10 mouse cellular contexts compared by ENCODE assay signal in genomic region chr4:134548169-134548938, GRCm38 (mm10). TPM values are rescaled to one million over a fixed set of nuclear protein-coding genes. Genes with fewer than 3 reads are reported as not detected.
DNase-seq lines count a peak whose midpoint lies in the region; ATAC-seq and TF ChIP-seq lines count a peak whose summit lies in the region.
"Had no signal": no experiment of that assay in that cellular context is flagged by ENCODE, and none has a peak within 500 bp of the region (broad histone marks: within the 10 kb centered on the region; RNA-seq: fewer than 3 reads in every experiment).

No protein-coding gene starts in this region.

- H3K36me3 ChIP-seq in hindbrain, postnatal 0 days (ENCODE audit: insufficient read depth, low read length), result peaks cover 16% of the 10 kb centered on the region
- H3K36me3 ChIP-seq in hindbrain, embryonic 14.5 days (replicated peaks; ENCODE audit: control insufficient read depth, insufficient read depth), result peaks cover 56% of the 10 kb centered on the region

- no peak overlapping the region for H3K4me2 ChIP-seq in hindbrain, postnatal 0 days (ENCODE audit: low read depth, low read length)
- H3K4me2 ChIP-seq in hindbrain, embryonic 14.5 days (replicated peaks), result no peak overlapping the region
- H3K4me2 ChIP-seq: embryonic facial prominence, embryonic 12.5 days; neural tube, embryonic 15.5 days had no signal

- no peak for ATAC-seq in hindbrain, postnatal 0 days
- ATAC-seq in hindbrain, embryonic 14.5 days (ENCODE audit: low FRiP score), result no peak

- peak; percentile 40 for DNase-seq in hindbrain, postnatal 0 days (ENCODE audit: low spot score)
- no peak for DNase-seq in hindbrain, embryonic 14.5 days (ENCODE audit: low spot score)
- DNase-seq in heart, postnatal 4 days, result peak; percentile 58
- DNase-seq in monocyte, adult 2 months (ENCODE audit: low read depth in 1 of 2, low spot score in 2 of 2), result peak; percentile 43 to 56
- DNase-seq in adrenal gland, adult 2 months, result no peak
- DNase-seq in spleen, postnatal 36 days (ENCODE audit: low spot score in 2 of 2), result no peak
- DNase-seq in left cerebral cortex, adult 11 months (ENCODE audit: low spot score), result no peak

- H3K4me3 ChIP-seq in hindbrain, postnatal 0 days (ENCODE audit: low read length), result no peak overlapping the region
- H3K4me3 ChIP-seq in hindbrain, embryonic 14.5 days (replicated peaks; ENCODE audit: low read length), result no peak overlapping the region
- no peak overlapping the region for H3K4me3 ChIP-seq in brown adipose tissue, adult 24 weeks (ENCODE audit: insufficient read depth, low read depth, low read length)
- H3K4me3 ChIP-seq: embryonic facial prominence, embryonic 12.5 days; neural tube, embryonic 15.5 days had no signal

- WGBS in hindbrain, postnatal 0 days, result 63% methylated on average over 18 of the region's 18 CpGs
- 71% methylated on average over 18 of the region's 18 CpGs for WGBS in hindbrain, embryonic 14.5 days

- no peak overlapping the region for H3K9ac ChIP-seq in hindbrain, postnatal 0 days (replicated peaks; ENCODE audit: low read length)
- no peak overlapping the region for H3K9ac ChIP-seq in hindbrain, embryonic 14.5 days
- H3K9ac ChIP-seq: embryonic facial prominence, embryonic 12.5 days; neural tube, embryonic 15.5 days had no signal

- H3K4me1 ChIP-seq in hindbrain, postnatal 0 days (ENCODE audit: insufficient read depth, low read length), result no peaks in the 10 kb centered on the region
- H3K4me1 ChIP-seq in hindbrain, embryonic 14.5 days (replicated peaks; ENCODE audit: control insufficient read depth, insufficient read depth, low read length), result peaks cover 15% of the 10 kb centered on the region; the same call in 1 of the 2 replicates
- H3K4me1 ChIP-seq in brown adipose tissue, adult 24 weeks (ENCODE audit: control insufficient read depth, insufficient read depth, insufficient read length, low read length), result peaks cover 6% of the 10 kb centered on the region

- no peak overlapping the region for H3K27ac ChIP-seq in hindbrain, postnatal 0 days
- H3K27ac ChIP-seq in hindbrain, embryonic 14.5 days, result no peak overlapping the region
- H3K27ac ChIP-seq in brown adipose tissue, adult 24 weeks (replicated peaks; ENCODE audit: low read depth, low read length), result peak overlapping the region; percentile 32
- H3K27ac ChIP-seq: embryonic facial prominence, embryonic 12.5 days; neural tube, embryonic 15.5 days had no signal

- peak; percentile 43 for TF ChIP-seq CTCF in hindbrain, postnatal 0 days (IDR thresholded peaks at IDR 0.05; ENCODE audit: low read depth)

- no peaks in the 10 kb centered on the region for H3K9me3 ChIP-seq in hindbrain, postnatal 0 days (ENCODE audit: low read length)
- H3K9me3 ChIP-seq in hindbrain, embryonic 14.5 days (ENCODE audit: control insufficient read depth, low read length), result 0 out of 2 replicates have a peak, but pooled peaks cover 5% of the 10 kb centered on the region
- H3K9me3 ChIP-seq: neural tube, embryonic 15.5 days had no signal

- H3K27me3 ChIP-seq in hindbrain, postnatal 0 days (ENCODE audit: insufficient read depth, low read length), result no peaks in the 10 kb centered on the region
- no peaks in the 10 kb centered on the region for H3K27me3 ChIP-seq in hindbrain, embryonic 14.5 days (ENCODE audit: control insufficient read depth, insufficient read depth, low read length)
- H3K27me3 ChIP-seq: embryonic facial prominence, embryonic 12.5 days; neural tube, embryonic 15.5 days had no signal

RNA-seq across cellular contexts. Expression of gene Selenon, which starts 3.6 kb away (rescaled TPM):
- total RNA-seq in hindbrain, postnatal 0 days (2014; rRNA removed), result 30.4 and 32.7 TPM in 2 replicates
- 10.0 and 11.3 TPM in 2 replicates for polyA plus RNA-seq in hindbrain, postnatal 0 days (2015; fragmentation: Nextera tagmentation; extraction: Ambion mirVana)
- 10.9 and 12.8 TPM in 2 replicates for polyA plus RNA-seq in hindbrain, embryonic 14.5 days (2014; fragmentation: Nextera tagmentation; extraction: Ambion mirVana)
- 3.6 and 4.5 TPM in 2 replicates for polyA plus RNA-seq in brown adipose tissue, adult 24 weeks (2012; ENCODE audit: insufficient read depth, insufficient read length, missing spikeins)
- total RNA-seq in heart, postnatal 4 days (2021), result 10 to 100 TPM; 46.4 to 49.9 TPM
- total RNA-seq in adrenal gland, adult 2 months (2021), result 10 to 100 TPM; 21.9 to 42.5 TPM
- 34.5 and 35.1 TPM in 2 replicates for polyA plus RNA-seq in adrenal gland, adult 2 months (2012; rRNA removed)

RNA-seq across cellular contexts. Expression of gene Mtfr1l, which starts 13.2 kb away (rescaled TPM):
- total RNA-seq in hindbrain, postnatal 0 days (2014; rRNA removed), result 133 and 146 TPM in 2 replicates
- polyA plus RNA-seq in hindbrain, postnatal 0 days (2015; fragmentation: Nextera tagmentation; extraction: Ambion mirVana), result 177 and 182 TPM in 2 replicates
- 184 and 202 TPM in 2 replicates for polyA plus RNA-seq in hindbrain, embryonic 14.5 days (2014; fragmentation: Nextera tagmentation; extraction: Ambion mirVana)
- polyA plus RNA-seq in brown adipose tissue, adult 24 weeks (2012; ENCODE audit: insufficient read depth, insufficient read length, missing spikeins), result 89.6 and 106 TPM in 2 replicates
- 100 to 1,000 TPM; 145 to 150 TPM for total RNA-seq in heart, postnatal 4 days (2021)
- total RNA-seq in adrenal gland, adult 2 months (2021), result 100 to 1,000 TPM; 124 to 147 TPM
- 98.8 and 102 TPM in 2 replicates for polyA plus RNA-seq in adrenal gland, adult 2 months (2012; rRNA removed)

RNA-seq across cellular contexts. Expression of gene Aunip, which starts 37.6 kb away (rescaled TPM):
- total RNA-seq in hindbrain, postnatal 0 days (2014; rRNA removed), result 2.2 and 2.7 TPM in 2 replicates
- polyA plus RNA-seq in hindbrain, postnatal 0 days (2015; fragmentation: Nextera tagmentation; extraction: Ambion mirVana), result 2.2 and 2.6 TPM in 2 replicates
- polyA plus RNA-seq in hindbrain, embryonic 14.5 days (2014; fragmentation: Nextera tagmentation; extraction: Ambion mirVana), result 0.40 and 0.91 TPM in 2 replicates
- polyA plus RNA-seq in brown adipose tissue, adult 24 weeks (2012; ENCODE audit: insufficient read depth, insufficient read length, missing spikeins), result not detected in 2 replicates
- 1 to 10 TPM; 2.9 to 3.6 TPM for total RNA-seq in heart, postnatal 4 days (2021)
- 1 to 10 TPM in 1 of 2 experiments, under 1 TPM in 1; 0.29 to 1.5 TPM for total RNA-seq in adrenal gland, adult 2 months (2021)
- 0.10 and 0.16 TPM in 2 replicates for polyA plus RNA-seq in adrenal gland, adult 2 months (2012; rRNA removed)

RNA-seq across cellular contexts. Expression of gene Paqr7, which starts 51.9 kb away (rescaled TPM):
- 121 and 142 TPM in 2 replicates for total RNA-seq in hindbrain, postnatal 0 days (2014; rRNA removed)
- polyA plus RNA-seq in hindbrain, postnatal 0 days (2015; fragmentation: Nextera tagmentation; extraction: Ambion mirVana), result 41.1 and 43.5 TPM in 2 replicates
- polyA plus RNA-seq in hindbrain, embryonic 14.5 days (2014; fragmentation: Nextera tagmentation; extraction: Ambion mirVana), result 11.5 and 12.4 TPM in 2 replicates
- 5.9 and 7.6 TPM in 2 replicates for polyA plus RNA-seq in brown adipose tissue, adult 24 weeks (2012; ENCODE audit: insufficient read depth, insufficient read length, missing spikeins)
- total RNA-seq in heart, postnatal 4 days (2021), result 1 to 10 TPM; 8.2 to 9.0 TPM
- total RNA-seq in adrenal gland, adult 2 months (2021), result 10 to 100 TPM; 30.3 to 78.9 TPM
- polyA plus RNA-seq in adrenal gland, adult 2 months (2012; rRNA removed), result 196 and 204 TPM in 2 replicates

Comparison
In these comparisons a context has a peak if more than half of its experiments do, and no peak if none do; other contexts are left out.
1. DNase-seq: peak in hindbrain, postnatal 0 days (single experiment), heart, postnatal 4 days (single experiment) and monocyte, adult 2 months (2 of 2); none in hindbrain, embryonic 14.5 days (single experiment), adrenal gland, adult 2 months (single experiment), spleen, postnatal 36 days (0 of 2) and left cerebral cortex, adult 11 months (single experiment).